Mouse (Mus musculus) heart, postnatal 0 days (tissue): ENCODE results near the gene Fam83f. TPM values are rescaled to one million over a fixed set of nuclear protein-coding genes. Genes with fewer than 3 reads are reported as not detected.
A peak's percentile ranks its signal among the peaks of the same experiment; 100 is the strongest.

Experiments used
- ATAC-seq: fragments of 200-750 bp; cut with Nextera tagmentation; 2 replicates; pipeline ENCODE4 v1.8.0; 2017; ENCODE audit warnings: low read depth, moderate number of reproducible peaks, moderate library complexity; ENCODE audit not compliant: insufficient read depth
- DNase-seq: peaks from one replicate; pipeline ENCODE4 v3.0.0-alpha.2; 2016; ENCODE audit warnings: low spot score
- H3K27ac ChIP-seq: fragments of 300-500 bp; sonication (generic); 2 replicates; pipeline ENCODE4 v1.5.1; 2014; ENCODE audit warnings: low read depth, mild to moderate bottlenecking
- H3K27me3 ChIP-seq: fragments of 300-500 bp; sonication (generic); 2 replicates; pipeline ENCODE4 v1.6.1; 2014; ENCODE audit warnings: low read length, mixed read lengths; ENCODE audit not compliant: control insufficient read depth, insufficient read depth
- H3K36me3 ChIP-seq: fragments of 300-500 bp; sonication (generic); replicated peaks from 2 replicates; pipeline ENCODE4 v1.6.1; 2014; ENCODE audit warnings: low read length, mixed read lengths; ENCODE audit not compliant: control insufficient read depth, insufficient read depth
- H3K4me1 ChIP-seq: fragments of 300-500 bp; sonication (generic); 2 replicates; pipeline ENCODE4 v1.6.1; 2014; ENCODE audit warnings: antibody characterized with exemption; ENCODE audit not compliant: control insufficient read depth, insufficient read depth
- H3K4me2 ChIP-seq: fragments of 300-500 bp; sonication (generic); 2 replicates; pipeline ENCODE4 v1.6.1; 2014; ENCODE audit warnings: low read depth, mild to moderate bottlenecking, low read length, moderate library complexity
- H3K4me3 ChIP-seq: fragments of 300-500 bp; sonication (generic); 2 replicates; pipeline ENCODE4 v1.5.1; 2014; ENCODE audit warnings: low read depth, low read length
- H3K9ac ChIP-seq: fragments of 300-500 bp; sonication (generic); replicated peaks from 2 replicates; pipeline ENCODE4 v1.6.1; 2014; ENCODE audit warnings: low read depth, low read length, mixed read lengths
- H3K9me3 ChIP-seq: fragments of 300-500 bp; sonication (generic); replicated peaks from 2 replicates; pipeline ENCODE4 v1.6.1; 2016; ENCODE audit warnings: low read length; ENCODE audit not compliant: control insufficient read depth
- CTCF ChIP-seq: IDR thresholded peaks from 2 replicates; pipeline ENCODE4 v1.5.1; 2016; ENCODE audit warnings: antibody characterized with exemption, control low read depth, low read depth
- EP300 ChIP-seq: IDR thresholded peaks from 2 replicates; pipeline ENCODE4 v1.6.1; 2016; ENCODE audit warnings: antibody characterized with exemption, low read depth
- WGBS: fragments of 180-500 bp; shearing (Covaris S2); extraction: QIAGEN DNeasy Blood & Tissue Kit; methylation state at CpG from one replicate; pipeline ENCODE4 v1.1.7; 2014; 5-methylcytosine and 5-hydroxymethylcytosine counted together
- polyA plus RNA-seq: library from polyadenylated mRNA; unstranded; fragments of >200 nt; fragmentation: Nextera tagmentation; extraction: Ambion mirVana; gene quantifications from 2 replicates; pipeline ENCODE4 v1.2.1, GENCODE M21; 2015
- total RNA-seq: library from RNA; depleted of rRNA; stranded (reverse); fragments of >200 nt; gene quantifications from 2 replicates; pipeline ENCODE4 v1.2.3, GENCODE M21; 2014; ENCODE audit warnings: low replicate concordance

Gene Fam83f
- total and polyA plus RNA-seq, 2 experiments from 2014 or later, result 0.14 to 0.95 TPM

DNA sequence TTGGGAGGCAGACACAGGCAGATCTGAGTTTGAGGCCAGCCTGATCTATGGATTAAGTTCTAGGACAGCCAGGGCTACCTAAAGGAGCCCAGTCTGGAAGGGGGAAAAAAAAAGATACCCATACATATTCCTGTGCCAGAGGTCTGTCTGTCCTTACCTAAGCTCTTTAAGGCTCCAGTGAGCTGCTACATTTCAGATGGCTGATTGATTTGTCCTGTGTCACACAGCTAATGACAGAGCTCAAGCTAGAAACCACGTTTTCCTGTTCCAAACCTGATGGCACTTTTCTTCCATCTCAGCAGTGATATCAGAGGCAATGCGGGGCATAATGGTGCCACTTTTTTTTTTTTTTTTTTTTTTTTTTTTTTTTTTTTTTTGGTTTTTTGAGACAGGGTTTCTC lies 40.3 kb upstream of the Fam83f start:
- Histone ChIP-seq H3K36me3 (no peaks in the 10 kb centered on the region), H3K27ac (no peak overlapping the region), H3K27me3 (0 out of 2 replicates have a peak, but pooled peaks cover 7% of the 10 kb centered on the region), H3K4me2 (no peak overlapping the region), H3K4me1 (peaks cover 7% of the 10 kb centered on the region), H3K4me3 (no peak overlapping the region), H3K9me3 (no peaks in the 10 kb centered on the region), H3K9ac (no peak overlapping the region)
- ATAC-seq, result no peak
- WGBS, result 83% methylated on average over 2 of the region's 2 CpGs
- TF ChIP-seq CTCF (no peak), EP300 (no peak)
- no peak for DNase-seq

DNA sequence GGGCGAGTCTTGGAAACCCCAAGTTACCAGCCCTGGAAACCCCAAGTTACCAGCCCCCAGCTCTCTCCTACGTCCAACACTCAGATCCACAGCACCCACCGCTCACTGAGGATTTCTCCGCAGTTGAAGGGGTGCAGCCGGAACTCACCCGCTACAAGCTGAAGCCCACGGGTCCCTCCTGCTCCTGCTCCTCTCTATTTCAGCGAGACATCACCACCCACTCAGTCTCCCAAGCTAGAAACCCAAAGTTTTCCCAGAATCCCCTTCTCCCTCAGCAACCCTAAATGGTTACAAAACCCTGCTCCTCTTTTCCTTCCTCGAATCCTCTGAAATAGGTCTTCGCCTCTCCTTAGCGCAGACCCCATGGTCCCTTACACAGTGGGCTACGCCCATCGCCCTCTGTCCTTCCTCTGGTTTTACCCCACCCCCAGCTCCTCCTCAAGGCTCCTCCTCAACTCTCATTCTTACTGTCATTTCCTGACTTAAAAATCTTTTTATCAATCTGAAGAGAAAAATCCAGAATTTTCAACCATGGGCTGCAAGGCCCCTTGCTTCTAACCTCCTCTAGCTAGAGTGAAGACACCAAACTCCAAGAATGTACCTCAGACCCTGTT lies 39.3 kb upstream of the Fam83f start:
- 0 out of 2 replicates have a peak, but pooled peaks cover 7% of the 10 kb centered on the region for H3K27me3 ChIP-seq

DNA sequence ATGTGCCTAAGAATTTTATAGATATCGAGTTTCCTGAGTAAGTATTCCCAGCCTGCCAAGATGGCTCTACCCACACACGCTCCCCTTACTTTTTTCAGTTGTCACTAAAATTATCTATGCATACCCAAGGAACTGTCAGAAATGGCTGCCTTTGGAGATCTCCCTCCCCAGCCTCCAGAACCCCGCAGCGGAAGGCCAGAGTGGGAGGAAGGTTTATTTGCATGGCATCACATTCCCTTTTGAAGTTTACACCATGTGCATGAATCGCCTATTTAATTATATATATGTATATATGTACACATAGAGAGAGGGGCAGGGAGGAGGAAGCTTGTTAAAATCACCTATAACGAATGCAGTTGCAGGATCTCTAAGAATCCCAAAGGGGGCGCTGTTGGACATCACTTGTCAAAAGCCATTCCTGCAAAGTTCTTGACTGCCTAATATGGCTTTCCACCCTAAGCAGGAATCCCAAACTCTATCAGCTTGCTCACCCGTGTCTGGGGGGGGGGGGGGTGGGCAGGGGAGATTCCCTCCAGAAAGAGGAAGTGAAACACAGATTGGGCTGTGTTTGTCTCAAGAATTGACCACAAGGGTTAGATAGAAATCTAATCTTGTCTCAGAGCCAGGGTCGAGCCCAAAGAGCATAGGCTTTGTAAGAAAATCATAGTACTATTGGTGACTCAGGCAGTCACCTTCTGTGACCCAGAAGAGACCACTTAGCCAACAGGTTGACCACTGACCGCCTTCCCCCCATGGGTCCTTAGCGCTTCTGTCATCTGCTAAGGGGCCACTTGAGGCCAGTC lies 37.1 kb upstream of the Fam83f start:
- 32% methylated on average over 11 of the region's 11 CpGs for whole genome bisulfite sequencing
- Histone ChIP-seq H3K36me3 (no peaks in the 10 kb centered on the region), H3K9ac (no peak overlapping the region), H3K4me2 (no peak overlapping the region), H3K9me3 (no peaks in the 10 kb centered on the region), H3K4me3 (no peak overlapping the region), H3K27ac (no peak overlapping the region), H3K4me1 (peaks cover 12% of the 10 kb centered on the region), H3K27me3 (0 out of 2 replicates have a peak, but pooled peaks cover 7% of the 10 kb centered on the region)
- no peak for ATAC-seq
- DNase-seq, result peak; percentile 78
- TF ChIP-seq CTCF (peak; percentile 68), EP300 (no peak)

More for the DNA sequence above, 39.3 kb upstream of the Fam83f start:
- 89% methylated on average over 13 of the region's 13 CpGs for WGBS
- H3K4me3 ChIP-seq, result no peak overlapping the region
- H3K4me1 ChIP-seq, result peaks cover 7% of the 10 kb centered on the region
- H3K36me3 ChIP-seq, result no peaks in the 10 kb centered on the region
- no peak overlapping the region for H3K27ac ChIP-seq
- TF ChIP-seq CTCF, result no peak
- no peak for TF ChIP-seq EP300
- ATAC-seq (no peak), DNase-seq (no peak)
- no peak overlapping the region for H3K4me2 ChIP-seq
- H3K9me3 ChIP-seq, result no peaks in the 10 kb centered on the region
- no peak overlapping the region for H3K9ac ChIP-seq

DNA sequence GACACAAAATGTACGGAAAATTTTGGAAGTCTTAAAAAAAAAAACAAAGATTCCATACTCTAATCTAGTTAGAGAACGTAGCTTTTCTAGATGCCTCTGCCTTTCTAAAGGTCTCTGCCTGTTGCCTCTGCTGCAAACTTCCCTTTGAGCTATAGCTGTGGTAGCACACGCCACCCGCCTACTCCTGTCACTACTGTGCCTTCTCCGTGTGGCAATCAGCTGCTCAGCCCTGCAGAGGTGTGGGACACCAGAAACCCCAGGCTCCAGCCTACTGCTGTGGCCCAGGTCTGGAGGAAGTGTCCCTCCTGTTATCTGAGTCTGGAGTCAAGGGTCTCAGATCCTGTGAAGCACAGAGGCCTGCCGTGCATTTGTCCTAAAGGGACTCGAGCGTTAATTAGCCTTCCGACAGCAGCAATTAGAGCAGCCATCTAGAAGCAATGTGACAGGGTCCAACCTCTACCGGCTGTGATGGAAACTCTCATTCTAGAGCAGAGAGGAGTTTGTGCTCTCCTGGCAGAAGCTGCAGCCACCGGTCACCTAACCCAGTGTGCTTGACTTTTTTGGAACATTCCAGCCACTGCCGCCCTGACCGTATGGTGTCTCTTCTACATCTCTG lies 34.8 kb upstream of the Fam83f start:
- 58% methylated on average over 13 of the region's 13 CpGs for WGBS
- Histone ChIP-seq H3K27ac (no peak overlapping the region), H3K27me3 (0 out of 2 replicates have a peak, but pooled peaks cover 7% of the 10 kb centered on the region), H3K9me3 (no peaks in the 10 kb centered on the region), H3K36me3 (no peaks in the 10 kb centered on the region), H3K4me2 (no peak overlapping the region), H3K9ac (no peak overlapping the region), H3K4me3 (no peak overlapping the region), H3K4me1 (peaks cover 12% of the 10 kb centered on the region)
- ATAC-seq (no peak), DNase-seq (no peak)
- TF ChIP-seq CTCF (no peak), EP300 (no peak)

DNA sequence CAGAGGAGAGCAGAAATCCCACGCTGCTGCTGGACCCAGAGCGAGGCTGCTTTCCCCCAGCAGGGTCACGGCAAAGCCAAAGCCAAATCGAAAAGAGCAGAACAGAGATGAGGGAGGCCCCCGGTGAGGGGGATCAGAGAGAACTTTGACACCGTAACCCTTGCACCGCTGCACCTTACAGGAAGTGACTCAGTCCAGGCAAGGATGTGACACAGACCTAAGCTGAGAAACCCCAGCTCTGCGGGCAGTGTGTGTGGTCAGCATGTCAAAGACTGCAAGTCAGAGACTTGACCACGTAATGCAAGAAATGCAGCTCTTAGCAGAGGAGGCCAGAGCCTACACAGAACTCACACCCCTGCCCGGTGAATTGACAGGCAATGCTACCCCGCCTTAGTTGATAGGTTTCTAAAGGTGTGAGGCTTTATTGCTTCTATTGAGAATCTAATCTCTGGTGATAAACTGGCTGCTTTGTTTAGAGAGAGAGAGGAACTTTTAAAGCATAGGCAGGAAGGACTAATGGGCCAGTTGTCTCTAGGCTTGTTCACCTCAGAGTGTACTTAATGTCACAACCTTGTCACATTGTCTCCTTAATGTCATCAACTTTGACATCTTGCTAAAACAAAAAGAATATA lies 32.5 kb upstream of the Fam83f start:
- 31% methylated on average over 11 of the region's 11 CpGs for WGBS
- Histone ChIP-seq H3K9me3 (no peaks in the 10 kb centered on the region), H3K27me3 (no peaks in the 10 kb centered on the region), H3K4me1 (peaks cover 11% of the 10 kb centered on the region), H3K9ac (no peak overlapping the region), H3K27ac (no peak overlapping the region), H3K4me3 (no peak overlapping the region), H3K4me2 (no peak overlapping the region), H3K36me3 (no peaks in the 10 kb centered on the region)
- DNase-seq, result no peak
- TF ChIP-seq EP300 (no peak), CTCF (no peak)
- no peak for ATAC-seq
